Mouse (Mus musculus): Measurements from ENCODE around the gene Asns.

Asns gene

DNA sequence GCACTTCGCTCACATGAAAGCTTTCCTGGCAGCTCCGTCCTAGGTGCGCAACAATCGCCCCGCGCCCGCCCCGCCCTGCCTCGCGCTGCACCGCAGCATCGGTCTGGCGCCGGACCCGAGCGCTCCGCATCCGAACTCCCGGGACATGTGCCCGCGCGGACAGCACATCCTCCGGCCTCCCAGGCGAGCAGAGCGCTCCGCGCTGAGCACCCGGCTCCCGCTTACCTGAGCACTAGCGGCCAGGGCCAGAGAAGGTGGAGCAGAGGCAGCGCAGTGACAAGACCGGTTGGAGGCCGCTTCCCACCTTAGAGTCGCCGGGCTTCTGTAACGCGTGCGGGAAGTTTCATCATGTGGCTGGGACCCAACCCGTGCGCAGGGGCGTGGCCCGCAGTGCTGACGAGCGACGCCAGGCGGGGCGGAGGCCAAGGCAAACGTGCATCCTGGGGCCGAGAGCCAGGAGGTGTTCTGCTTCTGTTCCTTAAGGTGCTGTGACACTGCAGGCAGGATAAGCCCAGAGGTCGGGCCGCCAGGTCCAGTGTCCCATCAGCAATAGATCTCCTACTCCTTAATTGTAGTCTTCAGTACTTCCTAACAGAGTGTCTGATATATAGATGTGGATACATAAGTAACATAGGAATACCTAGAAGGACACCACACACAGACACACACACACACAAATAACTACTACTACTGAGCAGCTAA lies at the start of gene Asns:
TSS of gene Asns (minus strand) at position 371 of the 702 bp plus-strand sequence.
- DNase-seq (ENCODE audit: low spot score) = peak; percentile 66

DNA sequence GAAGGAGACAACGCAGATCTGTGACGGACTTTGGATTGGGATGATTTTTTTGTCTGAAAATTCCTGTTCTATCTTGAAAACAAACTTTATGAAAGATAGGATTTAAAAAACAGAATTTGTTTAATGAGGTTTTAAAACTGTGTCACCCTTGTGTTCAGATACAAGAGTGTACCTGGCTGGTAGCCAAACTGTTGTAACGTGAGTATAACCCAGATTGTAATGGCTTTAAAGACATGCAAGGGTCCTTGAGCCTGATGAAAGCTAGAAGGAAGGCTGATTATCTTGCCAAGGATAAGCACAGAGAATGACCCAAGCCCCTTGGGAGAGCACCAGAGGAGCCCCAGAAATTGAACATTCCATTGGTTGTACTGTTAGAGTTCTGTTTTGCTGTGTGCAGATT lies 48.7 kb upstream of the Asns start:
- DNase-seq (ENCODE audit: low spot score) = no peak

DNA sequence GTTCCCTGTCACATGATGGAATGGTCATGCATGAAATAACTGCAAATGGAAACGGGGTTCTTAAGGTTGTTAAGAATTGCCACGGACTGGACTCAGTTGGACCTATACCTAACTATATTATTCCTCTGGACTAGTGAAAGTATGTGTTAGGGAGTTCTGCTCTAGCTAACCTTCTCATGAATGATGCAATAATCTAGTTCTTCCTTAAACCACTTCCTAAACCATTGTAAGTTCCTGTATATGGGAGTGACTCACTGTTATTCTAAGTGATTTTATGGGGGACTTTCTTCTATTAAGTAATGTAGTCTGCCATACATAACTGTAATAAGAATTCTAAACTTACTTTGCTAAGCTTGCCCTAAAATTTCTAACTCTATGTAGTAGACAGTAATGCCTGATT lies 44.8 kb upstream of the Asns start:
- no peak for DNase-seq (ENCODE audit: low spot score)

- DNase-seq (ENCODE audit: low spot score) = peak; percentile 61
These were observed 40.0 kb upstream of the Asns start for GRCm38 (mm10) chr6:7732754-7733708.

GRCm38 (mm10) chr6:7732097-7732496 lies 39.0 kb upstream of the Asns start:
- no peak for DNase-seq (ENCODE audit: low spot score)

DNA sequence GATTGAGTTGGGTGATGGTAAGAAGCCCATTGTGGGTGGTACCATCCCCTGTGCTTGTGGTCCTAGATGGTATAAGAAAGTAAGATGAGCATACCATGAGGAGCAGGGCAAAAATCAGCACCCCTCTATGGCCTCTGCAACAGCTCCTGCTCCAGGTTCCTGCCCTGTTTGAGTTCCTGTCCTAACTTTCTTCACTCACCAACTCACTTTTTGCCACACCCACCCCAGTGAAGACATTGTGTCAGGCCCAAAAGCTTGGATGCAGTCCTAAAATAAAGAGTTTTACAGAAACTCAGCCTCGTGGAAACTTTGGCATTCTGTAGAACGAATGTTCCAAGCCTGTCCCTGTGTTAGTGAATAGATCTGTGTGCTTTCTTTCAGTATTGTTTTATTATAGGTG lies 36.1 kb upstream of the Asns start:
- no peak for DNase-seq (ENCODE audit: low spot score)

- no peak for DNase-seq (ENCODE audit: low spot score)
These were observed 35.2 kb upstream of the Asns start for GRCm38 (mm10) chr6:7728241-7728640.

- no peak for DNase-seq (ENCODE audit: low spot score)
These were observed 23.2 kb upstream of the Asns start for GRCm38 (mm10) chr6:7716236-7716635.

DNA sequence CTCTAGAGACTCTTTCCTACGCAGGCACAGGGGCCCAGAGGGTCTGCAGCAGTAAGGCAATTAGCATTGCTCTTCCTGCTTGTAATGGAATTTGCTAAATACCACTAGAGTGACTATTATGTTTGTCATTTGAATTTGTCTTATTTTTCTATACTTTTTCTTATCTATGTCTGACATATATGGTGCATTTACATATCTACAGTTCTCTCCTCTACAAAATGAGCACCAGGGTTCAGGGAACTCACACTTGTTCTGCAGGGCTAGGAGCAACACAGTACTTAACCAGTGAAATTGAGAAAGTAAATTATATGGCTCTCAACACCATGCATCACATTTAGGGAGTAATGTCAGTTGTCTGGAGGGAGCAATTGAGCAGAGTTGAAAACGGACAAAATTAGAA lies 21.2 kb upstream of the Asns start:
- no peak for DNase-seq (ENCODE audit: low spot score)

GRCm38 (mm10) chr6:7711837-7712330 lies 18.8 kb upstream of the Asns start:
- no peak for DNase-seq (ENCODE audit: low spot score)

DNA sequence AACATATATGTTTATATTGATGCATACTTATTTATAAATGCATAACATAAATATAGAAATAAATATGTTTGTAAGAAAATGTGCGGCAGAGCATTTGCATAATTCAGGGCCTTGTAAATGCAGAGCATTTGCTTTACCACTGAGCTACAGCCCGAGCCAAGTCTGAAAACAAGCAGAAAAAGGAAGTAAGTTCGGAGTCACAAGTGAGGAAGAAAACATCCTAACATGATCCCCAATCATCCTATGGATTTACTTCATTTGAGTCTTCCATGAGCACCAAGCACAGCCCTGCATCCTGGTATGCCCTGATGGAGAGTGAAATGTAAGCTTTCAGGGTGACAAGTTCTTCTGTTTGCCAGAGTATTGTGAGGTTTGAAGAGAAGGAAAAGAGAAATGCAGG lies 15.2 kb upstream of the Asns start:
- DNase-seq (ENCODE audit: low spot score) = no peak

DNA sequence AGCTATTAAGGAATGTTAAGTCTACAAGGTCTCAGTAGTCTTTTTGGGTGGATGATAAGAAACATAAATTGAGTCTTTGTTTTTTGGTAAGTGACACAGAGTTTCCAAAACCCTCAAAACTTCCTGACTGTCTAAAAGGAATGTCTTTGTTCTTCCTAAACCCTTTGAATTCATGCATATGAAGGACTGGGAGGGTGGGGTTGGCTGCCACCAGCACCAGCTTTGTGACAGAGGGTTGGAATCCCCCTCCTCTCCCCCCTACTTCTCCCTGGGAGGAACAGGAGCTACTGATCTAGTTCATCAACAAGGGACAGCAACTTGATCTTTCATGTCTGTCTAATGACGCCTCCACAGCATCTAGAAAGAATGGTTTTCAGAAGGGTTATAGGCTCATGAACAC lies 13.7 kb upstream of the Asns start:
- no peak for DNase-seq (ENCODE audit: low spot score)

GRCm38 (mm10) chr6:7697999-7698699 lies 5.1 kb upstream of the Asns start:
- no peak for DNase-seq (ENCODE audit: low spot score)

DNA sequence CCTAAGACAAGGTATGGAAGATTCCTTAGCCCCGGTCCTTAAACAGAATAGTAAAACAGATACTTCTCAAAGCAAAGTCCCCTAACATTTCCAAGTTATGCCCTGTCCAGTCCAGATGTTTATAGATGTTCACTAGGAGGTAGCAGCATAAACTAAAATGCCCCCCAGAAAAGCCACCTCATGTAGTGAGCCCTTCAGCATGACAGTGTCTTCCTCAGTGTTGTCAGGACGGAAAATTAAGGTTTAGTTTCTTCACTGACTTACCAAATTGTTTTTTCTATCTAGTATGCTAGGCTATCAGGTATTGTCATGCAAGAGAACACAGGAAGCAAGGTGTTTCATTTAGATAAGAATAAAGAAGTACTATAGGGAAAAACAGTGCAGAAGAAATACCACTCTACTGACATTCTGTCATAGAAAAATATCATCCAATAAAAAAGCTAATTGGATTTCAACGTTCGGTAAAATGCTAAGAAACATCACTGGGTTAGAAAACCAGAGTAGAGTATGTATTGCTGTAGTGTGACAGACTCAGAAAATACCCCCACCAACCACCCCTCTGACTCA lies 4.1 kb upstream of the Asns start:
- DNase-seq (ENCODE audit: low spot score) = no peak

GRCm38 (mm10) chr6:7696641-7697040 lies 3.6 kb upstream of the Asns start:
- no peak for DNase-seq (ENCODE audit: low spot score)

- no peak for DNase-seq (ENCODE audit: low spot score)
These were observed 2.8 kb upstream of the Asns start for GRCm38 (mm10) chr6:7695901-7696300.

DNA sequence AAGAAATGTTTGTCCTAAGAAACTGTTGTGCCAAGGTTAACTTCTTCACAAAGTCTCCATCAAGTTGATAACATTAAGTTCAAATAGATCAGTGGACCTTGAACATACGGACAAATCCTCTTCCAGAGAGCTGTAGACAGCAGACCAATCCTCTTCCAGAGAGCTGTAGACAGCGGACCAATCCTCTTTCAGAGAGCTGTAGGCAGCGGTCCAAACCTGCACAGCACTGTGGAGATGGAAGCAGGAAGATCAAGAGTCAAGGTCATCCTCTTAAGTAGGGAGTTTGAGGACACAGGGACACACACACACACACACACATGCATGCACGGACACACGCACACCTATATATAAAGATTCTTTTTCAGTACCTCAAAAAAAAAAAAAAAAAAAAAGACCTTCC lies 612 bp upstream of the Asns start:
- DNase-seq (ENCODE audit: low spot score) = no peak

DNA sequence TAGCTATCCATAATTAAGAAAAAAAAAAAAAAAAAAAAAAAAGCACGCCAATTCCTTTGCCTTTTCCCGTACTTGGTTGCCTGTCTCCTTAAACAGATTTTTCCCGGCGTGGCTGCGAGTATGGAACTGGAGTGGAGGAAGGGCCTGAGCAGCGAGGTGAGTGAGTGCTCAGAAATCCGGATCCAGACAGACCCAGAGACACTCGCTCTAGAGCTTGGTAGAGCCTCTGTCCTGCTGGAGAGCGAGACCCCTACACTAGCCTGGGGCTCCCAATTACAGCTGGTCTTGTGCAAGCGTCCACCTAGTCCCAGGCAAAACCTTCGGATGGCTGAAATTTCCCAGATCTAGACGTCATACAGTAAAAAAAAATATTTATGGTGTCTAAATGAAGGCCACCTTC lies 603 bp downstream of the Asns start:
- no peak for DNase-seq (ENCODE audit: low spot score)

- no peak for DNase-seq (ENCODE audit: low spot score)
These were observed 1.0 kb downstream of the Asns start for GRCm38 (mm10) chr6:7692037-7692436.

GRCm38 (mm10) chr6:7690456-7690855 lies 2.6 kb downstream of the Asns start:
- no peak for DNase-seq (ENCODE audit: low spot score)

DNA sequence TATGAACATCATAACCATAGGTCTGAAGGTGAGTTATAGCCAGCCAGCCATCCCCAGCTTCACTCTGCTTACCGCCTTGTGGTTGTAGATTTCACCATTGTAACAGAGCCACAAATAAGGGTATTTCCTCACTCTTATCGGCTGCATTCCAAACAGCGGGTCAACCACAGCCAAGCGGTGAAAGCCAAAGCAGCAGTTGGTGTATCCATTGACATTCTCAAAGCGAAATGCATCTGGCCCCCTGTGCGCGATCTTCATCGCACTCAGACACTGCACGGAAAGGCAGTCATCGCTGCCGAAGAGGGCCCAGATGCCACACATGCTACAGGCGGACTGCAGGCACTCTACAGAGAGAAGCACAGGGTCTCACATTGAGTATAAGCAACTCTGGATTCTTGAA lies 3.9 kb downstream of the Asns start:
- no peak for DNase-seq (ENCODE audit: low spot score)

GRCm38 (mm10) chr6:7686047-7686446 lies 7.0 kb downstream of the Asns start:
- DNase-seq (ENCODE audit: low spot score) = no peak

Measured in T-cell, adult 2 months (primary cell).